Mouse (Mus musculus) lung, embryonic 15.5 days (tissue): Measurements from ENCODE around the gene Bmp2k. TPM values are rescaled to one million over a fixed set of nuclear protein-coding genes. Genes with fewer than 3 reads are reported as not detected.

Source experiments
- ATAC-seq: fragments of 200-750 bp; cut with Nextera tagmentation; 2 replicates; pipeline ENCODE4 v1.8.0; 2017; ENCODE audit warnings: moderate number of reproducible peaks, borderline replicate concordance; ENCODE audit not compliant: low FRiP score, low TSS enrichment; ENCODE audit errors: extremely low read depth
- H3K27ac ChIP-seq: fragments of 300-500 bp; sonication (generic); 2 replicates; pipeline ENCODE4 v1.5.1; 2015; ENCODE audit warnings: moderate library complexity, mild to moderate bottlenecking, inconsistent platforms
- H3K27me3 ChIP-seq: fragments of 300-500 bp; sonication (generic); 2 replicates; pipeline ENCODE4 v1.6.1; 2015; ENCODE audit warnings: inconsistent platforms
- H3K36me3 ChIP-seq: fragments of 300-500 bp; sonication (generic); 2 replicates; pipeline ENCODE4 v1.6.1; 2015; ENCODE audit warnings: inconsistent platforms
- H3K4me1 ChIP-seq: fragments of 300-500 bp; sonication (generic); 2 replicates; pipeline ENCODE4 v1.6.1; 2015; ENCODE audit warnings: inconsistent platforms
- H3K4me2 ChIP-seq: fragments of 300-500 bp; sonication (generic); 2 replicates; pipeline ENCODE4 v1.6.1; 2015; ENCODE audit warnings: inconsistent platforms, mild to moderate bottlenecking, moderate library complexity
- H3K4me3 ChIP-seq: fragments of 300-500 bp; sonication (generic); 2 replicates; pipeline ENCODE4 v1.5.1; 2015; ENCODE audit warnings: mild to moderate bottlenecking, inconsistent platforms
- H3K9ac ChIP-seq: fragments of 300-500 bp; sonication (generic); 2 replicates; pipeline ENCODE4 v1.6.1; 2015; ENCODE audit warnings: inconsistent platforms
- H3K9me3 ChIP-seq: fragments of 300-500 bp; sonication (generic); 2 replicates; pipeline ENCODE4 v1.6.1; 2016; ENCODE audit warnings: inconsistent platforms
- WGBS: fragments of 180-500 bp; shearing (Covaris S2); methylation state at CpG from one replicate; pipeline ENCODE4 v1.1.7; 2015; 5-methylcytosine and 5-hydroxymethylcytosine counted together
- polyA plus RNA-seq: library from polyadenylated mRNA; unstranded; fragments of >200 nt; fragmentation: Nextera tagmentation; extraction: Ambion mirVana; gene quantifications from 2 replicates; pipeline ENCODE4 v1.2.1, GENCODE M21; 2015

The Bmp2k gene
- polyA plus RNA-seq, 1 experiment from 2014 or later: 11.2 TPM

DNA sequence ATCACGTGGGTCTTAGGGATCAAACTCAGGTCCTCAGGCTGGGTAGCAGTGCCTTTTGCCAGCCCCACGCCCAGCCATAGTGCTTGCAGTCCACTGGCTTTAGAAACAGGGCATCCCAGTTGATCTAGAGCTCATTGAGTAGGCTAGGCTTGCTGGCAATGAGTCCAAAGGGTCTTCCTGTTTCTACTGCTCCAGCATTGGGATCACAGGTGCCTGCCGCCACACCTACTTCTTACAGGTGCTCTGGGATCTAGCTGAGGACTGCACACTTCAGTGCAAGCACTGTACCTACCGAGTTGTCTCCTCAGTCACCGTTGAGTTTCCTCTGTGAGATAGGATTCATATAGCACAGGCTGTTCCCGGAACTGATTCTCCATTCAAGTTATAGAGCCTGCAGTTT lies 34.3 kb downstream of the Bmp2k start:
- ATAC-seq: no peak
- Histone ChIP-seq H3K27ac (no peak overlapping the region), H3K9me3 (no peaks in the 10 kb centered on the region), H3K4me3 (no peak overlapping the region), H3K4me1 (no peaks in the 10 kb centered on the region), H3K9ac (no peak overlapping the region), H3K4me2 (no peak overlapping the region), H3K36me3 (peaks cover 5% of the 10 kb centered on the region; the same call in 1 of the 2 replicates), H3K27me3 (no peaks in the 10 kb centered on the region)
- 88% methylated on average over 6 of the region's 6 CpGs for WGBS

DNA sequence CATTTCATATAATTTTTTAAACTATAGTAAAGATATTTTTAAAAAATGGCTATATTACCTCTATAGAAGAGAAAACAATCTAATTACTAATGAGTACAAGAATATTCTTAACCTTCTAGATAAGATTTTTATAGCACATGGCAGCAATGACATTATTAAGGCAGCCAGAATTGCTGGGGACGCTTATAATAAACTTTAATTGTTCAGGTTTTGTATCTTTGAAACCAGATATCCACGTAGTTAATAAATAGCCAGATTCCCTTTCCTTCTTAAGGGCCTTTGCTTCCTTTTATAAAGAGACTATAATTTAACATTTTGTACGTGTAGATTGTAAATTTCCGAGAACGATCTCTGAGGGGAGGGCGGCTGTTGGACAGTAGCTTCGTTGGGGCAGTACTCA lies 47.8 kb downstream of the Bmp2k start:
- WGBS: 84% methylated on average over 7 of the region's 7 CpGs
- ATAC-seq: no peak

DNA sequence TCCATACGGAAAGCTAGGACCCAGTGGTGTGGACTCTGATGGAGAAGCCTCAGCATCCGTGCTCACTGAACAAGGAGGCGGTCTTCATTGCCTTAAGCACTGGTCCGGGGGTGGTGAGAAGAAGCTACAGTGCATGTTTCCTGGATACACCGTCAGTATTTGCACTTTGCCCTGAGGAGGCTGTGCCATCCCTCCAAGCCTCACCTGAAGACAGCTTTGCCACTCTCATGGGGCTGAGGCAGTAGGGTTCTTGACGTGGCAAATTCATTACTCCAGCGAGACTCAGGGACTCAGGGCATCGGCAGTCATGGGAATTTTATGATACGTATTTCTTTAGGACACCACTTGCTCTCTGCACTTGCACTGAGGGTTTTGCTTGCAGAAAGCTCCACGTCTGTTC lies 49.2 kb downstream of the Bmp2k start:
- no peak for ATAC-seq
- H3K9me3 ChIP-seq: no peaks in the 10 kb centered on the region
- no peak overlapping the region for H3K4me3 ChIP-seq
- 87% methylated on average over 10 of the region's 10 CpGs for WGBS
- no peaks in the 10 kb centered on the region for H3K36me3 ChIP-seq
- H3K27ac ChIP-seq: no peak overlapping the region
- no peaks in the 10 kb centered on the region for H3K27me3 ChIP-seq
- no peaks in the 10 kb centered on the region for H3K4me1 ChIP-seq
- no peak overlapping the region for H3K4me2 ChIP-seq
- H3K9ac ChIP-seq: no peak overlapping the region

More for the DNA sequence above, 47.8 kb downstream of the Bmp2k start:
- H3K4me2 ChIP-seq: no peak overlapping the region
- no peak overlapping the region for H3K9ac ChIP-seq
- no peaks in the 10 kb centered on the region for H3K27me3 ChIP-seq
- H3K36me3 ChIP-seq: no peaks in the 10 kb centered on the region
- no peaks in the 10 kb centered on the region for H3K9me3 ChIP-seq
- H3K4me1 ChIP-seq: no peaks in the 10 kb centered on the region
- H3K27ac ChIP-seq: no peak overlapping the region
- no peak overlapping the region for H3K4me3 ChIP-seq

DNA sequence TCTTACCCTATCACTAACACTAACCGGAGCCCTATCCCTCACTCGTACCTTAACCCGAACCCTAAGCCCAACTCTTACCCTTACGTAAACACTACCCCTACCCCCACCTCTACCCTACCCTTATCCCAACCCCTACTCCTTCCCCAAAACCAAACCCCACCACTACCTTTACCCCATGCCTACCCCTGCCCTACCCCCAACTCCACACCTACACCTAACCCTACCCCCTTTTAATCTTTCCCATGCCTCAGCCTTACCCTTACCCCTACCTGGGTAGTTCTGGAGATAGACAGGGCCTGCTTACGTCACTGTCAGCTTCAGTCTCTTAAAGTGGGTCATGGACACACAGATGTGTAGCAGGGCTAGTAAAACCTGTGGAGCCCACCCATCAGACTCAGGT lies 51.4 kb downstream of the Bmp2k start:
- no peak overlapping the region for H3K4me2 ChIP-seq
- no peak overlapping the region for H3K27ac ChIP-seq
- H3K9ac ChIP-seq: no peak overlapping the region
- H3K4me3 ChIP-seq: no peak overlapping the region
- no peaks in the 10 kb centered on the region for H3K27me3 ChIP-seq
- 90% methylated on average over 5 of the region's 5 CpGs for WGBS
- no peaks in the 10 kb centered on the region for H3K9me3 ChIP-seq
- H3K36me3 ChIP-seq: 0 out of 2 replicates have a peak, but pooled peaks cover 3% of the 10 kb centered on the region
- no peak; the same call in 1 of the 2 replicates for ATAC-seq
- no peaks in the 10 kb centered on the region for H3K4me1 ChIP-seq

DNA sequence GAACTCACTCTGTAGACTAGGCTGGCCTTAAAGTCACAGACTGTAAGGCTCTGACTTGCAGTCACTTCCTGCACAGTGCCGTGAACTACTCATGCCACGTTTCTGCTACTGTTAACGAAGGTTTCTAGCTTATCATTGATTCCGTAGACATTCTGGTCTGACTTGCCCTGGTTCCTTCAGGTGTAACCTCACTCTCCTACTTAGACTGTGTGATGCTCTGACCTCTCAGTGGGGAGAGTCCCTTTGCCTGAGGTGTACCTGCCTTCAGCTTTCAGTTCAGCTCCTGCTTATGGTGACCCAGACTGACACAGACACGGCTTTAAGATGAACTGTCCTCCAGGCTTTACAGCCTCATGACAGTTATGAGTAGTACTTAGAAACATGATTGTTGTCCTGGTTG lies 56.7 kb downstream of the Bmp2k start:
- WGBS: 85% methylated on average over 5 of the region's 5 CpGs
- Histone ChIP-seq H3K9me3 (no peaks in the 10 kb centered on the region), H3K36me3 (peaks cover 17% of the 10 kb centered on the region; the same call in 1 of the 2 replicates), H3K27me3 (no peaks in the 10 kb centered on the region), H3K9ac (no peak overlapping the region), H3K27ac (no peak overlapping the region), H3K4me3 (no peak overlapping the region), H3K4me1 (no peaks in the 10 kb centered on the region), H3K4me2 (no peak overlapping the region)
- ATAC-seq: no peak

DNA sequence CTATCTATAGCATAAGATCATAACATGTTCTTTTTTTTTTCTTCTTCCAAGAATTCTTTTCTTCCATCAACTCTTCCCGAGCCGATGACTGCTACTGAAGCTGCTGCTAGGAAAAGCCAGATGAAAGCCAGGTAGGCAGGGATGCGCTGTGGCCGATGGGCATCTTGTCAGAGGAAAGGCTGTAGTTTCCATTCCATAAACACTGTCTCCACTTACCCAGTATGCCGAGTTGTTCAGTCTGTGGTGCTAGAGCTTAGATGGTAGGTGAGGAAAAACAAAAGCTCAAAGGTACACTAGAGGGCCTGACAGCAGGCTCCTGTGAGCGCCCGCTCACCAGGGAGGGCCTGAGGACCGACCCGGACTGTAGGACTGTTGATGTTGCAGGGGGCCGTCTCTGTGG lies 57.3 kb downstream of the Bmp2k start:
- no peak overlapping the region for H3K4me2 ChIP-seq
- H3K27ac ChIP-seq: no peak overlapping the region
- no peaks in the 10 kb centered on the region for H3K27me3 ChIP-seq
- no peaks in the 10 kb centered on the region for H3K4me1 ChIP-seq
- H3K36me3 ChIP-seq: peaks cover 17% of the 10 kb centered on the region; the same call in 1 of the 2 replicates
- H3K9me3 ChIP-seq: no peaks in the 10 kb centered on the region
- no peak overlapping the region for H3K9ac ChIP-seq
- ATAC-seq: no peak
- no peak overlapping the region for H3K4me3 ChIP-seq
- WGBS: 76% methylated on average over 10 of the region's 10 CpGs

DNA sequence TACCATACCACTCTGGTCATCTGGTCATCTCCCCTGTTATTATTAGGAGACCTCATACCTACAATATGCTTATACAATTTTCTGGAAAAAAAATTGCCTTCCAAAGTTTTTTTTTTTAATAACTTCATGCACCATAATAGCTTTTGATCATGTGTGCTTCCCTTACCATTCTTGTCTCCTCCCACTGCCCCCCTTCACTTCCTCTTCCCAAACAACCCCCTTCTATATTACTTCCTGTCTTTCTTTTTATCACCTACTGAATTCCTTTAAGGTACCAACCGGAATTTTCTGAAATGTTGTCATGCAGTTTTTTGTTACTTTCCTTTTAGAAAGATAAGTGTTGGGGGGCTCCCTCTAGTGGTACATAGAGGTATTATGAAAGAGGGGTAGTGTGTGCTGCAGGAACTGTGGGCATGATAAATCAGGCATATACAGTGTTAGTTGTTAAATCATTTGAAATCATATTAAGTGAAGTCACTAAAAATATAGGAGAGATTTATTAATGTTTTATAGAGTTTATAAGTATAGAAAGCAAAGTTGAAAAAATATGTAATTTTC lies 58.1 kb downstream of the Bmp2k start:
- H3K27ac ChIP-seq: no peak overlapping the region
- ATAC-seq: no peak
- WGBS: 0% methylated on average over 1 of the region's 1 CpGs
- no peaks in the 10 kb centered on the region for H3K27me3 ChIP-seq
- no peaks in the 10 kb centered on the region for H3K4me1 ChIP-seq
- H3K36me3 ChIP-seq: peaks cover 17% of the 10 kb centered on the region; the same call in 1 of the 2 replicates
- no peak overlapping the region for H3K4me3 ChIP-seq
- no peaks in the 10 kb centered on the region for H3K9me3 ChIP-seq
- H3K4me2 ChIP-seq: no peak overlapping the region
- no peak overlapping the region for H3K9ac ChIP-seq

DNA sequence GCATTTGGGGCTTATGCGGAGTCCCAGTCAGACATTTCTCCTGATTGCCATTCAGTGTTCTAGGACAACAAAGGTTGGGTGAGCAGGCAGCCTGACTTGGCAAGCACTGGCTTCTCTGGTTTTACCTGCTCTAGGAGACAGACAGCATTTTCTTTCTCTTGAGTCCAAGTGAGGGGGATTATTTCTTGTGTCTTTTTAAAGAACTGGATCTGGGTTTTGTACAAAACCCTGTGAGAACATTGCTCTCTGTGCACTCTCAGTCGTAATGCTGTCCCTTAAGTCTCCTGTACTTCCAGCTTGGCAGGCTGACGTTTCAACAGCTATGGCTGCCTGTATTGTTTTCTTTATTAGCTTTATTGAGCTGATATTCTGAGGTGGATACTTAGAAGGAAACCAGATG lies 58.9 kb downstream of the Bmp2k start:
- Histone ChIP-seq H3K4me2 (no peak overlapping the region), H3K4me3 (no peak overlapping the region), H3K27ac (no peak overlapping the region), H3K9ac (no peak overlapping the region), H3K4me1 (no peaks in the 10 kb centered on the region), H3K36me3 (peaks cover 17% of the 10 kb centered on the region; the same call in 1 of the 2 replicates), H3K27me3 (no peaks in the 10 kb centered on the region), H3K9me3 (no peaks in the 10 kb centered on the region)
- 82% methylated on average over 3 of the region's 3 CpGs for WGBS
- no peak for ATAC-seq

DNA sequence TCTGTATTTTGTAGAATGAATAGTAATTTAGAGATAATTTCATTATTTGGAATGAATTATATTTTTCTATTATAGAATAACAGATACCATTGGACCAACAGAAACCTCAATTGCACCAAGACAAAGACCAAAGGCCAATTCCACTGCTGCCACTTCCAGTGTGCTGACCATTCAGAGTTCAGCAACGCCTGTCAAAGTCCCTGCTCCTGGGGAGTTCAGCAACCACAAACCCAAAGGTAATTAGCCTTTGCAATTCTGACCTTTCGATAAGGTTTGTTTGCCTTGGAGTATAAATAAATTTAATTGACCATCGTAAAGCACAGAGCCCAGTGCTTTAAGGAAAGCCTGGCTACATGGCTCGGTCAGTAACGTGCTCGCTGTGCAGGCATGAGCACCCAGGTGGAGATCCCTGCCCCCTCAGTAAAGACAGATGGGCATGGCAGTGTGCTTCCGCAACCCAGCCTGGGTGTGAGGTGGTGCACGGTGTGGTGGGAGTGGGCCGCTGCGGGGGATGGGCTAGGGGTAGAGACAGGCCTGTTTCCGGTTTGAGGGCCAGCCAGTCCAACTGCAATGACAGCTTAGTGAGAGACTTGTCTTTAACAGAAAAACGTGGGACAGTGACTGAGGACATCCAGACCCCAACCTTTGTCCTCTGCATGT lies 59.4 kb downstream of the Bmp2k start:
- Histone ChIP-seq H3K9ac (no peak overlapping the region), H3K9me3 (no peaks in the 10 kb centered on the region), H3K36me3 (peaks cover 18% of the 10 kb centered on the region; the same call in 1 of the 2 replicates), H3K27me3 (no peaks in the 10 kb centered on the region), H3K4me3 (no peak overlapping the region), H3K4me2 (no peak overlapping the region), H3K27ac (no peak overlapping the region), H3K4me1 (no peaks in the 10 kb centered on the region)
- ATAC-seq: no peak
- WGBS: 78% methylated on average over 12 of the region's 12 CpGs

DNA sequence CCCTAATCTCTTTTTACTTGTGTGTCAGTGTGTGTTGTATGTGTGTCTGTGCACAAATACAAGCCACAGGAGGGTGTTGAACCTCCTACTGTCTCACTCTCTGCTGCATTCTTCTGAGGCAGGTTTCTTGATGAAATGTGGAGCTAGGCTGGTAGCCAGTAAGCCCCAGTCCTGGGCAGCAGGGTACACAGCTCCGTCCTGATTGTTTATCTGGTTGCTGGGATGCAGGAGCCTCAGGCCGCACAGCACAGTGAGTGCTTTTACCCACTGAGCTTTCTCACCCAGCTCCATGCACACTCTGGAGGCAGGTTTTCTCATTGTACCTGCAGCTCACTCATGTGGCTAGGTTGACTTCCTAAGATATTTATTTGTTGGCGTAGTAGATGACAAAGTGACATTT lies 63.4 kb downstream of the Bmp2k start:
- Histone ChIP-seq H3K4me2 (no peak overlapping the region), H3K4me1 (no peaks in the 10 kb centered on the region), H3K9me3 (no peaks in the 10 kb centered on the region), H3K9ac (no peak overlapping the region), H3K4me3 (no peak overlapping the region), H3K27ac (no peak overlapping the region), H3K27me3 (no peaks in the 10 kb centered on the region), H3K36me3 (peaks cover 21% of the 10 kb centered on the region; the same call in 1 of the 2 replicates)
- WGBS: 73% methylated on average over 3 of the region's 3 CpGs
- no peak for ATAC-seq

DNA sequence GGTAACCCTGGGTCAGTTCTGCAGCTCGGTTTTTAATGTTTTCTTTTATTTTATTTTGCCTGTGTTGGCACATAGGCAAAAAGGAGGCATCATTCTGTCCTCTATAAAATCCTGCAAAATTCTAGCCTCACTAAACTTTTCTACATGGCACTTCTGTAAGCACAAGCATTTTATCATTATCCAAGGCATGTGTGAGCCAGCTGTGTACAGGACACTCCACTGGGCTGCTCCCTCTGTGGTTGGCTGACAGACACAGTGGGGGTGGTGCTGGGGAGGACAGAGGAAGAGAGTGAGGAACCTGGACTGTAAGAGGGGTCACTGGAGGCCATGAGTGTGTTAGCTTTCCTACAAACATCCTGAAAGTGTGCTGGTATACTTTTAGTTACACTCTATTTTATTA lies 64.6 kb downstream of the Bmp2k start:
- Histone ChIP-seq H3K9ac (no peak overlapping the region), H3K4me3 (no peak overlapping the region), H3K4me2 (no peak overlapping the region), H3K4me1 (no peaks in the 10 kb centered on the region), H3K9me3 (no peaks in the 10 kb centered on the region), H3K36me3 (peaks cover 24% of the 10 kb centered on the region; the same call in 1 of the 2 replicates), H3K27ac (no peak overlapping the region), H3K27me3 (no peaks in the 10 kb centered on the region)
- ATAC-seq: no peak
- WGBS: 44% methylated on average over 1 of the region's 1 CpGs

DNA sequence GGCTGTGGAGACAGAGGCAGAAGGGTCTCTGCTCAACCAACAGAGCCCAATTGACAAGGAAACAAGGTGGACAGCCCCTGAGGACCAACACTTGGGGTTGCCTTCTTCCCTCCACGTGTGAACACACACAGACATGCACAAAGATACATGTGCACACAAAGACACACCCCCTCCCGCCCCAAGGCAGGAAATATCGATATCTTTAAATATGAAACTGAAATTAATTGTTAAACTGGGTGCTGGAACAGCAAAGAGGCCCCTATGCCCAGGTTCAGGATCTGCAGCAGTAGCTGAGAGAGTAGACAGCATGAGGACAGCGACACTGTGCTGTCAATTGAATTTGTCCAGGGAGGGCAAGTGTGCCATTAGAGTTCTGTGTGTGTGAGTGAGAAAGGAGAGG lies 68.3 kb downstream of the Bmp2k start:
- no peak overlapping the region for H3K27ac ChIP-seq
- H3K4me3 ChIP-seq: no peak overlapping the region
- no peaks in the 10 kb centered on the region for H3K9me3 ChIP-seq
- H3K4me1 ChIP-seq: no peaks in the 10 kb centered on the region
- no peak overlapping the region for H3K9ac ChIP-seq
- no peak for ATAC-seq
- no peaks in the 10 kb centered on the region for H3K27me3 ChIP-seq
- peaks cover 30% of the 10 kb centered on the region; the same call in 1 of the 2 replicates for H3K36me3 ChIP-seq
- H3K4me2 ChIP-seq: no peak overlapping the region
- 76% methylated on average over 4 of the region's 4 CpGs for WGBS
